Mouse (Mus musculus) embryo, embryonic 11 days (tissue): ENCODE data around the gene Ip6k3.

ENCODE experiments used
- DNase-seq: peaks from one replicate; pipeline ENCODE4 v3.0.0-alpha.2; 2015

Gene Ip6k3

GRCm38 (mm10) chr17:27151411-27151810 lies 16.2 kb downstream of the Ip6k3 start:
- no peak for DNase-seq

DNA sequence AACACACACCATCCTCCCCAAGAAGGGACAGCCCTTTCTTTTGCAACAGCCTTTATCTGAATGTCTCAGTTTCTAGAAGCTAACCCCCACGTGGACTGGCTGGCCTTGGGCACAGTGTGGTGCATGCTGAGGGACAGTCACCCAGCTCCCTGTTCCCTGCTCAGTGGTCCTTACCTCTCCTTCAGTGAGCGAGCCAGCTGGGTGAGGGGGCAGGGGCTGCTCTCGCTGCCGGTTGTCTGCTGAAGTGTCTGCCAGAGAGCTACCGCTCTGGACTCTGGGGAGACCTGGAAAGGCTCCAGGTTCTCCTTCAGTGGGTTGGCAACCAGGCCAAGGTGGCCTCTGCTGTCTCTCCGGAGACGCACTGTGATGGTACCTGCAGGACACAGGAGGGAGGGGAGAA lies 16.7 kb downstream of the Ip6k3 start:
- no peak for DNase-seq

DNA sequence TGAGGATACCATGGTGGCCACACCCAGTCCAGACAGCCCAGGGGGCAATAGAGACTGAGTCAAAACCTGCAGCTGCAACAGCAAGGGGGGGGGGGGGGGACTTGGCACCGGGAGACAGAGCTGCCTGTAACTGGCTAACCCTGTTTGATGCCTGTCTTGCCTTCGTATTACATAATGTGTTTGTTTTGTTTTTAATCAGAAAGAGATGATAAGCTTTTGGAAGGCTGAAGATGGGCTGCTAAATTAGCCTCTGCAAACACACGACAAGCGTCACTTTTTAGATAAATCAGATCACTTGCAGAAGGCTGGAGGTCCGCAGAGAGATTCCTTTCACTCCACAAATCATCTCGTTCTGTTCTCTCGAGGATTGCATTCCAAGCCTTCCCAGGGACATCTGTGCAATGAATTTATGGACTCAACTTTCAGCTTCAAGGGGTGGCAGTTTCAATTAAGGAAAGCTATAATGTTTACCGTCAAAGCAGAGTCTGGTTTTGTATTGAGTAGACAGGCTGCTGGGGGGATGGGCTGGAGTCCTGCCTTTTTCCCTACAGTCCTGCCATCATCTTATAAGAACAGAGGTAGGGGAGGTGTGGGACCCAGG lies 21.2 kb downstream of the Ip6k3 start:
- peak; percentile 50 for DNase-seq

- DNase-seq: no peak
These were observed 23.4 kb downstream of the Ip6k3 start for GRCm38 (mm10) chr17:27144152-27144551.

- DNase-seq: no peak
These were observed 25.6 kb downstream of the Ip6k3 start for GRCm38 (mm10) chr17:27141971-27142450.

DNA sequence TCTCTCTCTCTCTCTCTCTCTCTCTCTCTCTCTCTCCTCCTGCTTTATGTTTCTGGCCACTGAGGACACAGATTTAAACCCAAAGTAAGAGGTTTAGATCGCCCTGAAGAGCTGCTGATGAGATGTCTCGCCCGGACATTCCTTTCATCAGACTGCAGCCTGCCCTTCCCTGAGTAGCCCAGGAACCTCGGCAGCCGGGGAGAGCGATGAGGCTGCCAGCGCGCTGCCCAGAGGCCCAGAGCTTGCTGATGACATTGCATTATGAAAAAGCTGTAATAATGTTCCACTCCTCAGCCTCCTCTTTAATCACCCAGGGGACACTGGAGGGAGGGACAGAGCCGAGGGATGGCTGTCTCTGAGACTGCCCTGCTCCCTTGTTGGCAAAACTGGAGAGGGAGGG lies 27.3 kb downstream of the Ip6k3 start:
- DNase-seq: no peak

GRCm38 (mm10) chr17:27139304-27139703 lies 28.3 kb downstream of the Ip6k3 start:
- no peak for DNase-seq

GRCm38 (mm10) chr17:27138396-27138795 lies 29.2 kb downstream of the Ip6k3 start:
- no peak for DNase-seq

DNA sequence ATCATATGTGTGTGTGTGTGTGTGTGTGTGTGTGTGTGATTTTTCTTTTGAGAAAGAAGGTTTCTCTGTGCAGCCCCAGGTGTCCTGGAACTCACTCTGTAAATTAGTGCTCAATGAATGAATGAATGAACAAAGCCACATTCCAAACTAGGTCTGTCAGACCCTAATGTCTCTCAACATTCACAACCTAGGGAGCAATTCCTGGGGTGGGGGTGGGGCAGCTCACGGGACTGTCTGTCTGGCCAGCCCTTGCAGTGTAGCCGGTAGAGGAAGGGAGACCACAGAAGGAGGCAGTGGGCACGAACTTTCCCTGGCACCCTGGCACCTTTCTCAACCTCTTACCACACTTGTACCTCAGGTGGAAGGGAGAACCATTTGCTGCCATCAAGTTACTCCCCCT lies 32.9 kb downstream of the Ip6k3 start:
- DNase-seq: no peak

- no peak for DNase-seq
These were observed 33.4 kb downstream of the Ip6k3 start for GRCm38 (mm10) chr17:27134187-27134586.

DNA sequence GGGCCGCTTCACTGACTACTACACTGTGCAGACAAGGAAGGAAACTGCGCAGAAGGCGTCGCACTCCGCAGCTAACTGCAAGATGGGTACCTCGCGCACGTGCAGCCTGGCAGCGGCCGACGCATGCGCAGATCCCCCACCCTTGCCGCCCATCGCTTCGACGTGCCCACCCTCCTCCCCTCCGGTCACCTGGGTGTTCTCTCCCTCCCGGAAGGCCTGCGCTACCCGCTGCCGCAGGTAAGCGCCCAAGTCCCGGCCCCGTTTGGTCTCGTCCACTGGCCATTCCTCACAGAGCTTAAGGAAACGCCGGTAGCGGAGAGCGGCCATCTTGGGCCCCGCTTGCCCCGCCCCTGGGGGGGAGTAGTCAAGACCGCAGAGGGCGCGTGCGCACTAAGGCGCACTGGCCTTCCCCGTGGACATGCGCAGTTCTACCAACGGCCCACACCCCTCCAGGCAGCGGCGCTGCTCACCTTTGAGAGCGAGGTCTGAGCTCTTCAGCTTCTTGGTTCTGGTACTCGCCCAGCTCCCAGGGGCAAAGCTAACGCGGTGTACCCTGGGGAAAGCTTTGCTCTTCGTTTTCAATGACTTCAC lies 33.9 kb downstream of the Ip6k3 start, which contains the start of gene Uqcc2:
TSS of gene Uqcc2 (minus strand) at position 366 of the 591 bp plus-strand sequence.
- DNase-seq: peak; percentile 100

DNA sequence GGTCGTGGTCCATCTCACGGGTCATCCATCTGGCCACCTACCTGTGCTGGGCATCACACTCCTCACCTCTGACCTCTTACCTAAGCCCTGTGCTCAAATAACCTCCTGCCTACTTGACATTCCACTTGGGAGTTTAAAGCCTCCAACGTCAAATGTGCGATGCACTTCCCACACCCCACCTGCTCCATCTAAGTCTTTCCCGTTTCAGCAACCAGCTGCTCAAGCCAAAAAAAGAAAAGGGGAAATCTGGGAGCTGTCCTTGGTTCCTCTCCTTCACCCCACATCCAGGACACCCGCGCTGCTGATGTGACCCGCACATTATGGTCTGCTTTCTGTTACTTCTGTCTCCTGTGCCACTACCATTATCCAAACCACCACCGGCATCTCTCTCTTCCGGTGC lies 35.4 kb downstream of the Ip6k3 start:
- DNase-seq: no peak

GRCm38 (mm10) chr17:27131240-27131665 lies 36.3 kb downstream of the Ip6k3 start:
- DNase-seq: no peak

DNA sequence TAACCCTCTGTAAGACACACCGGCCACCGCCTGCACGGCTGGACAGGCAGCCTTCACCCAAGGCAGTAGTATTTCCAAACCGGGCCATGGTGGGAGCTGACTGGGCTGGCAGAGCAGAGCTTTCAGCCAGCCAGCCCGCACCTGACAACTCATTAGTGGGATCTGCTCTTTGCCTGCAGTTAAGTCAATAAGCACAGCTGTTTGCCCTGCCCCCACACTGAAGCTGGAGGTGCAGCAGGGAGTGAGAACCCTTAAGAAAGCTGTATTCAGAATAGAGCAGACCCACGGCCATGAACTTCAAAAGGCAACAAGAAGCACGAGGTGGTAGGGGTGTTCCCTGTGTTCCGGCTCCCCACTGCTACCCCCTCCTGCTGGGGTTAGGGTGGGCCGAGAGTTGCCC lies 37.3 kb downstream of the Ip6k3 start:
- DNase-seq: no peak

GRCm38 (mm10) chr17:27129819-27130218 lies 37.8 kb downstream of the Ip6k3 start:
- no peak for DNase-seq

- no peak for DNase-seq
These were observed 38.3 kb downstream of the Ip6k3 start for GRCm38 (mm10) chr17:27129291-27129690.

GRCm38 (mm10) chr17:27128189-27128588 lies 39.4 kb downstream of the Ip6k3 start:
- no peak for DNase-seq

DNA sequence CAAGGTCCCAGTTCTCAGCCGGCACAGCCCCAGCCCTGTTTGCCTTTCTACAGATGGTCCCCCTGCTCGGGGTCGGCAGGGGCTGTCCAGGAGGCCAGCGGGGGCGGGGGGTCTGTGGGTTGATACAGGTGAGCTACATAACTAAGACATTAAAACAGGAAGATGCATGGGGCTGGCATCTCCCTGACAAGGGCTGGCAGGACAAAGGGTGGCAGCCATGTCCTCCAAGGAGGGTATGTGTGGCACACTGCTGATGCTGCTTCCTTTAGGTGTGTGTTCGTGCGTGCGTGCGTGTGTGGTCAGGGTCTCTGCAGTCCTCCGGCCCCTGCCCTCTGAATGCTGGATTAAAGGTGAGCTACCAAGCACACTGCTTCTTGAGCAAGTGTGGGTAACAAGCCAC lies 40.6 kb downstream of the Ip6k3 start:
- DNase-seq: no peak

GRCm38 (mm10) chr17:27125669-27126202 lies 41.9 kb downstream of the Ip6k3 start:
- DNase-seq: no peak

DNA sequence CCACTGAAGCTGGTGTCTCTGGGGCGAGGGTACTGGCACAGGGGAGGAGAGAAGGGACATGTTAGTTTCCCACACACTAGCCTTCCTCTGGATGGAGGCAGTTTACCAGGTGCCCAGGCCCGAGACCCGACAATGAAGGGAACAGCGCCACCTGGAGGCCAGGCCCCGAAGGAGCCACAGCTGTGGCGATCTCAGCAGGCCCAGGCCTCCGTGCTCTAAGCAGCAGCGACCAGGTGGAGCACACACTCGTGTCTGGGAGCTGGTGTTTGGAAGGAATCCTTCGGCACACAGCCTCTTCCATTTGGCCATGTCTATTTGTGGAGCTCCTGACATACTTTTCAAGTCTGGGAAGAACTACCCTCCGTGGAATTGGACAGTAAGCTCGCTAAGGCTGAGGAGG lies 42.4 kb downstream of the Ip6k3 start:
- DNase-seq: peak; percentile 81

DNA sequence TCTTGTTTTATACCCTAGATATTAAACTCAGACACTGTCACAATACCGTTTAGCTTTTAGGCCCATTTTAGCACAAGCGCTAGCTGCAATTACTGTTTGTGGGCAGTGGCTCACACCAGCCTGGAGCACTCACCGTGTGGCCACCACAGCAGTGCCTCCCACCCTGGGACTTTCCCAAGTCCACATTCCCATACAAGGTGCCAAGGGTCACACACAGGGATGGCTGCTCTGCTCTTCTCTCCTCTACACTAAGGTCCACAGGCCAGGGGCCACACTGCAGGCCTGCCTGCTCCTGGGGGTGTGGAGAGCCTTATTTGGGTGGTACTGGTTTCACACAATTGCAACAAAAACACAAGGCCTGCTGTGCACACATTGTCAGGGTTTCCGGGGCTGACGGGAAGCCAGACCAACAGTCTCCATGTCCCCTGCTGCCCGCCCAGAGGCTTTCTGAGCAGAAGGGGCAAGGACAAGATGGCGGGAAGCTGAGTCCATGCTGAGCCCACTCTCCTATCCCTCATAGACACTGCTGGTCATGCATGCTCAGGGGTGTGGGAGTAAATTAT lies 43.7 kb downstream of the Ip6k3 start:
- no peak for DNase-seq

GRCm38 (mm10) chr17:27123103-27123502 lies 44.5 kb downstream of the Ip6k3 start:
- DNase-seq: no peak

DNA sequence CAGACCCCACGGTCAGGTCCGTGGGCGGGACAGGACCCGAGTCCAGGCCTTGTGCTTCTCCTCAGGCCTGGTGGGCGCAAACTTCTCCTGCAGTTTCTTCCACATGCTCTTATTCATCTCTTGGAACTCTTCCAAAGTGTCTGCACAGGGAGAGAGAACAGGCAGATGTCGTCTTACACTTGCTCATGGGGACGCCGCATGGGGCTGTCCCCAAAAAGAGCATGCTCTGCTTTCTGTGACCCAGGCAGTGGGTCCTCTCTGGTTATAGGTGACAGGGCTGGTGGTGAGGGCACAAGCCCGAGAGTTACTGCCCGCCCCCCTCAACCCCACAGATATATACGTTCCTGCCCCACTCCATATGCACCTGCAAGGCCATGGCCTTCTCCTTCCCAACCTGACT lies 44.9 kb downstream of the Ip6k3 start:
- DNase-seq: no peak

GRCm38 (mm10) chr17:27121781-27122180 lies 45.8 kb downstream of the Ip6k3 start:
- DNase-seq: no peak
